Mouse (Mus musculus) heart, postnatal 25 days (tissue): ENCODE data around the gene Ing1. TPM values are rescaled to one million over a fixed set of nuclear protein-coding genes. Genes with fewer than 3 reads are reported as not detected.

ENCODE experiments used
- DNase-seq: peaks from one replicate; pipeline ENCODE4 v3.0.0; 2022; ENCODE audit warnings: low spot score
- intact Hi-C: fragments of 180-260 bp; cut with DNase I; formaldehyde crosslinking; loops from one replicate; pipeline ENCODE4 v1.15.1; 2025
- total RNA-seq, 2 experiments: library from RNA; stranded (reverse); gene quantifications; 2 replicates each; pipeline ENCODE4 v1.2.3; 2021

The Ing1 gene
- 10 to 100 TPM; 22.7 TPM for total RNA-seq

GRCm38 (mm10) chr8:11554799-11555719, at the start of gene Ing1:
Gene Ing1 (plus strand): TSS chr8:11555571.
- intact Hi-C loops, result loop anchor here (10.0 kb wide), 1 partner anchor 240 kb away; the partner anchor contains the start of genes Col4a1 and Col4a2
- DNase-seq, result peak; percentile 90

- no peak for DNase-seq
- intact Hi-C loops, result loop anchor here (5.0 kb wide), 2 partner anchors 96 to 196 kb away; partner anchors contain the start of gene 1700016D06Rik
Observed at GRCm38 (mm10) chr8:11506074-11506473, 49.3 kb upstream of the Ing1 start.

- DNase-seq, result no peak
- intact Hi-C loops, result loop anchor here (5.0 kb wide), 2 partner anchors 95 to 195 kb away; partner anchors contain the start of gene 1700016D06Rik
Observed at GRCm38 (mm10) chr8:11506802-11507201, 48.6 kb upstream of the Ing1 start.

GRCm38 (mm10) chr8:11508880-11509279, 46.5 kb upstream of the Ing1 start:
- intact Hi-C loops, result loop anchor here (5.0 kb wide), 2 partner anchors 93 to 193 kb away; partner anchors contain the start of gene 1700016D06Rik
- DNase-seq, result no peak

GRCm38 (mm10) chr8:11510971-11511370, 44.4 kb upstream of the Ing1 start:
- intact Hi-C loops, result no loop called here
- no peak for DNase-seq

GRCm38 (mm10) chr8:11512711-11513110, 42.7 kb upstream of the Ing1 start:
- intact Hi-C loops, result no loop called here
- DNase-seq, result no peak

- intact Hi-C loops, result no loop called here
- no peak for DNase-seq
Observed at GRCm38 (mm10) chr8:11513247-11513646, 42.1 kb upstream of the Ing1 start.

- intact Hi-C loops, result no loop called here
- DNase-seq, result no peak
Observed at GRCm38 (mm10) chr8:11516292-11516691, 39.1 kb upstream of the Ing1 start.

- intact Hi-C loops, result no loop called here
- no peak for DNase-seq
Observed at GRCm38 (mm10) chr8:11517366-11518055, 37.9 kb upstream of the Ing1 start.

GRCm38 (mm10) chr8:11518056-11518396, 37.3 kb upstream of the Ing1 start:
- intact Hi-C loops, result no loop called here
- no peak for DNase-seq

GRCm38 (mm10) chr8:11518676-11519075, 36.7 kb upstream of the Ing1 start:
- DNase-seq, result no peak
- intact Hi-C loops, result no loop called here

- DNase-seq, result no peak
- intact Hi-C loops, result no loop called here
Observed at GRCm38 (mm10) chr8:11523331-11523730, 32.0 kb upstream of the Ing1 start.

- DNase-seq, result no peak
- intact Hi-C loops, result no loop called here
Observed at GRCm38 (mm10) chr8:11530155-11530770, 25.1 kb upstream of the Ing1 start.

- no peak for DNase-seq
- intact Hi-C loops, result no loop called here
Observed at GRCm38 (mm10) chr8:11530849-11531248, 24.5 kb upstream of the Ing1 start.

GRCm38 (mm10) chr8:11534494-11534893, 20.9 kb upstream of the Ing1 start:
- intact Hi-C loops, result no loop called here
- DNase-seq, result no peak

- DNase-seq, result no peak
- intact Hi-C loops, result no loop called here
Observed at GRCm38 (mm10) chr8:11539049-11539448, 16.3 kb upstream of the Ing1 start.

- no peak for DNase-seq
- intact Hi-C loops, result no loop called here
Observed at GRCm38 (mm10) chr8:11540182-11540581, 15.2 kb upstream of the Ing1 start.

GRCm38 (mm10) chr8:11542031-11542430, 13.3 kb upstream of the Ing1 start:
- DNase-seq, result no peak
- intact Hi-C loops, result no loop called here

- no peak for DNase-seq
- intact Hi-C loops, result no loop called here
Observed at GRCm38 (mm10) chr8:11542866-11543265, 12.5 kb upstream of the Ing1 start.

- DNase-seq, result no peak
- intact Hi-C loops, result loop anchor here (2.0 kb wide), 2 partner anchors 58 to 156 kb away; partner anchors contain the start of gene 1700016D06Rik
Observed at GRCm38 (mm10) chr8:11544386-11544785, 11.0 kb upstream of the Ing1 start.
